Mouse (Mus musculus) kidney, postnatal 25 days (tissue): Measurements from ENCODE around the gene Ntn4.
"Not testable (repeated sequence)": the region's sequence is repeated elsewhere in the genome, so short reads cannot be mapped to it uniquely, and the experiment has no call there.

Experiments
- DNase-seq, 2 experiments: peaks; one replicate each; pipeline ENCODE4 v3.0.0; 2021; ENCODE audit warnings: mixed read lengths in 2 of 2

The Ntn4 gene

GRCm38 (mm10) chr10:93685416-93685815 lies 44.9 kb downstream of the Ntn4 start:
- not testable (repeated sequence) for DNase-seq

GRCm38 (mm10) chr10:93686579-93686978 lies 46.1 kb downstream of the Ntn4 start:
- no peak for DNase-seq

- no peak for DNase-seq
These were observed 47.3 kb downstream of the Ntn4 start for GRCm38 (mm10) chr10:93687781-93688180.

- DNase-seq = no peak
These were observed 48.1 kb downstream of the Ntn4 start for GRCm38 (mm10) chr10:93688306-93689171.

GRCm38 (mm10) chr10:93691344-93691743 lies 50.9 kb downstream of the Ntn4 start:
- DNase-seq = no peak

GRCm38 (mm10) chr10:93695043-93695791 lies 54.7 kb downstream of the Ntn4 start:
- no peak for DNase-seq

GRCm38 (mm10) chr10:93696001-93696400 lies 55.5 kb downstream of the Ntn4 start:
- DNase-seq = no peak

- DNase-seq = no peak
These were observed 57.5 kb downstream of the Ntn4 start for GRCm38 (mm10) chr10:93697866-93698483.

GRCm38 (mm10) chr10:93699689-93700478 lies 59.4 kb downstream of the Ntn4 start:
- no peak for DNase-seq

- no peak for DNase-seq
These were observed 60.3 kb downstream of the Ntn4 start for GRCm38 (mm10) chr10:93700589-93701363.

GRCm38 (mm10) chr10:93703946-93704345 lies 63.5 kb downstream of the Ntn4 start:
- peak; percentile 16 to 47 for DNase-seq

- DNase-seq = no peak
These were observed 66.9 kb downstream of the Ntn4 start for GRCm38 (mm10) chr10:93707149-93708075.

- DNase-seq = no peak
These were observed 67.6 kb downstream of the Ntn4 start for GRCm38 (mm10) chr10:93708076-93708473.

- no peak for DNase-seq
These were observed 68.0 kb downstream of the Ntn4 start for GRCm38 (mm10) chr10:93708515-93708914.

GRCm38 (mm10) chr10:93709536-93709935 lies 69.1 kb downstream of the Ntn4 start:
- peak in 1 of 2 experiments; percentile 44 for DNase-seq

- DNase-seq = no peak
These were observed 81.3 kb downstream of the Ntn4 start for GRCm38 (mm10) chr10:93721625-93722337.

- DNase-seq = peak; percentile 60 to 73
These were observed 83.6 kb downstream of the Ntn4 start for GRCm38 (mm10) chr10:93723942-93724542.

GRCm38 (mm10) chr10:93728131-93728530 lies 87.7 kb downstream of the Ntn4 start:
- peak in 1 of 2 experiments; percentile 61 for DNase-seq

- DNase-seq = no peak
These were observed 90.0 kb downstream of the Ntn4 start for GRCm38 (mm10) chr10:93730514-93730913.
